Mouse (Mus musculus) hindbrain, postnatal 0 days (tissue): ENCODE measurements around the gene Trove2. TPM values are rescaled to one million over a fixed set of nuclear protein-coding genes. Genes with fewer than 3 reads are reported as not detected.

Source experiments
- ATAC-seq: fragments of 200-750 bp; cut with Nextera tagmentation; 2 replicates; pipeline ENCODE4 v1.8.0; 2017; ENCODE audit warnings: mild to moderate bottlenecking, moderate TSS enrichment, moderate library complexity
- DNase-seq: peaks from one replicate; pipeline ENCODE4 v3.0.0-alpha.2; 2015; ENCODE audit warnings: low spot score
- H3K27ac ChIP-seq: fragments of 300-500 bp; sonication (generic); 2 replicates; pipeline ENCODE4 v1.5.1; 2014; ENCODE audit warnings: mild to moderate bottlenecking
- H3K27me3 ChIP-seq: fragments of 300-500 bp; sonication (generic); 2 replicates; pipeline ENCODE4 v1.6.1; 2014; ENCODE audit warnings: low read length, mixed read lengths; ENCODE audit not compliant: insufficient read depth
- H3K36me3 ChIP-seq: fragments of 300-500 bp; sonication (generic); 2 replicates; pipeline ENCODE4 v1.6.1; 2014; ENCODE audit warnings: low read length, mixed read lengths; ENCODE audit not compliant: insufficient read depth
- H3K4me1 ChIP-seq: fragments of 300-500 bp; sonication (generic); 2 replicates; pipeline ENCODE4 v1.6.1; 2014; ENCODE audit warnings: antibody characterized with exemption, low read length, mixed read lengths; ENCODE audit not compliant: insufficient read depth
- H3K4me2 ChIP-seq: fragments of 300-500 bp; sonication (generic); 2 replicates; pipeline ENCODE4 v1.6.1; 2014; ENCODE audit warnings: low read depth, mild to moderate bottlenecking, low read length, moderate library complexity, mixed read lengths
- H3K4me3 ChIP-seq: fragments of 300-500 bp; sonication (generic); 2 replicates; pipeline ENCODE4 v1.5.1; 2014; ENCODE audit warnings: low read length
- H3K9ac ChIP-seq: fragments of 300-500 bp; sonication (generic); replicated peaks from 2 replicates; pipeline ENCODE4 v1.6.1; 2014; ENCODE audit warnings: mild to moderate bottlenecking, low read length, moderate library complexity, mixed read lengths
- H3K9me3 ChIP-seq: fragments of 300-500 bp; sonication (generic); 2 replicates; pipeline ENCODE4 v1.6.1; 2016; ENCODE audit warnings: low read length, mixed read lengths
- CTCF ChIP-seq: IDR thresholded peaks from 2 replicates; pipeline ENCODE4 v1.5.1; 2016; ENCODE audit warnings: antibody characterized with exemption, control low read depth, low read depth
- WGBS: fragments of 180-500 bp; shearing (Covaris S2); extraction: QIAGEN DNeasy Blood & Tissue Kit; methylation state at CpG from one replicate; pipeline ENCODE4 v1.1.7; 2014; 5-methylcytosine and 5-hydroxymethylcytosine counted together
- polyA plus RNA-seq: library from polyadenylated mRNA; unstranded; fragments of >200 nt; fragmentation: Nextera tagmentation; extraction: Ambion mirVana; gene quantifications from 2 replicates; pipeline ENCODE4 v1.2.1, GENCODE M21; 2015
- total RNA-seq: library from RNA; depleted of rRNA; stranded (reverse); fragments of >200 nt; gene quantifications from 2 replicates; pipeline ENCODE4 v1.2.3, GENCODE M21; 2014

Trove2 gene
- total and polyA plus RNA-seq, 2 experiments from 2014 or later = 24.2 to 28.6 TPM

GRCm38 (mm10) chr1:143788584-143789227 lies 11.8 kb upstream of the Trove2 start:
- Histone ChIP-seq H3K27ac (no peak overlapping the region), H3K9me3 (no peaks in the 10 kb centered on the region), H3K36me3 (no peaks in the 10 kb centered on the region), H3K4me1 (no peaks in the 10 kb centered on the region), H3K9ac (no peak overlapping the region), H3K4me2 (no peak overlapping the region), H3K4me3 (no peak overlapping the region), H3K27me3 (no peaks in the 10 kb centered on the region)
- 84% methylated on average over 2 of the region's 2 CpGs for WGBS
- ATAC-seq = no peak
- no peak for DNase-seq
- TF ChIP-seq CTCF = peak; percentile 61

- no peak; the same call in 1 of the 2 replicates for ATAC-seq
- TF ChIP-seq CTCF = no peak
Measured at GRCm38 (mm10) chr1:143777558-143778218, 820 bp upstream of the Trove2 start.

GRCm38 (mm10) chr1:143773909-143774308 lies 3.0 kb downstream of the Trove2 start:
- Histone ChIP-seq H3K9ac (no peak overlapping the region), H3K4me1 (peaks cover 10% of the 10 kb centered on the region), H3K9me3 (no peaks in the 10 kb centered on the region), H3K4me3 (no peak overlapping the region), H3K36me3 (no peaks in the 10 kb centered on the region; the same call in 1 of the 2 replicates), H3K27me3 (no peaks in the 10 kb centered on the region), H3K4me2 (no peak overlapping the region), H3K27ac (no peak overlapping the region)
- TF ChIP-seq CTCF = no peak
- WGBS = 84% methylated on average over 6 of the region's 6 CpGs
- no peak for ATAC-seq
- DNase-seq = no peak

More at GRCm38 (mm10) chr1:143777558-143778218, 820 bp upstream of the Trove2 start:
- H3K4me3 ChIP-seq = peak overlapping the region; percentile 93
- no peaks in the 10 kb centered on the region for H3K9me3 ChIP-seq
- H3K27ac ChIP-seq = peak overlapping the region; percentile 73
- no peaks in the 10 kb centered on the region for H3K27me3 ChIP-seq
- H3K4me1 ChIP-seq = peaks cover 10% of the 10 kb centered on the region
- no peaks in the 10 kb centered on the region for H3K36me3 ChIP-seq
- no peak for DNase-seq
- under 1% methylated on average over 37 of the region's 39 CpGs for WGBS
- peak overlapping the region; percentile 80 for H3K4me2 ChIP-seq
- H3K9ac ChIP-seq = peak overlapping the region; percentile 86

- Histone ChIP-seq H3K9ac (no peak overlapping the region), H3K36me3 (no peaks in the 10 kb centered on the region; the same call in 1 of the 2 replicates), H3K27ac (no peak overlapping the region), H3K9me3 (no peaks in the 10 kb centered on the region), H3K4me3 (no peak overlapping the region), H3K27me3 (no peaks in the 10 kb centered on the region), H3K4me1 (peaks cover 10% of the 10 kb centered on the region), H3K4me2 (no peak overlapping the region)
- no peak for TF ChIP-seq CTCF
- no peak for ATAC-seq
- WGBS = 69% methylated on average over 7 of the region's 7 CpGs
- no peak for DNase-seq
Measured at GRCm38 (mm10) chr1:143773082-143773481, 3.8 kb downstream of the Trove2 start.

- DNase-seq (no peak), ATAC-seq (peak; percentile 39; the same call in 1 of the 2 replicates)
- Histone ChIP-seq H3K27ac (no peak overlapping the region), H3K36me3 (peaks cover 12% of the 10 kb centered on the region; the same call in 1 of the 2 replicates), H3K9ac (no peak overlapping the region), H3K4me2 (no peak overlapping the region), H3K4me3 (no peak overlapping the region), H3K9me3 (no peaks in the 10 kb centered on the region), H3K4me1 (peaks cover 8% of the 10 kb centered on the region), H3K27me3 (no peaks in the 10 kb centered on the region)
- TF ChIP-seq CTCF = no peak
- 49% methylated on average over 20 of the region's 20 CpGs for WGBS
Measured at GRCm38 (mm10) chr1:143770444-143771109, 6.3 kb downstream of the Trove2 start.

GRCm38 (mm10) chr1:143766238-143766637 lies 10.6 kb downstream of the Trove2 start:
- H3K36me3 ChIP-seq = peaks cover 27% of the 10 kb centered on the region; the same call in 1 of the 2 replicates
- 94% methylated on average over 6 of the region's 6 CpGs for WGBS

More at GRCm38 (mm10) chr1:143766238-143766637, 10.6 kb downstream of the Trove2 start:
- H3K4me3 ChIP-seq = no peak overlapping the region
- H3K27me3 ChIP-seq = no peaks in the 10 kb centered on the region
- H3K4me1 ChIP-seq = no peaks in the 10 kb centered on the region
- no peak for DNase-seq
- ATAC-seq = no peak
- H3K4me2 ChIP-seq = no peak overlapping the region
- H3K9me3 ChIP-seq = no peaks in the 10 kb centered on the region
- H3K27ac ChIP-seq = no peak overlapping the region
- no peak overlapping the region for H3K9ac ChIP-seq
- TF ChIP-seq CTCF = no peak
